Mouse (Mus musculus) erythroblast, embryonic 14.5 days (primary cell): ENCODE results near the gene Sema5b.

Experiments
- GATA1 ChIP-seq: IDR thresholded peaks from 2 replicates; pipeline ENCODE4 v1.6.1; 2012; ENCODE audit warnings: low read length, inconsistent platforms, mixed read lengths
- TAL1 ChIP-seq: IDR thresholded peaks from 3 replicates; pipeline ENCODE4 v1.6.1; 2012; ENCODE audit warnings: low read length, inconsistent platforms, mixed read lengths

DNA sequence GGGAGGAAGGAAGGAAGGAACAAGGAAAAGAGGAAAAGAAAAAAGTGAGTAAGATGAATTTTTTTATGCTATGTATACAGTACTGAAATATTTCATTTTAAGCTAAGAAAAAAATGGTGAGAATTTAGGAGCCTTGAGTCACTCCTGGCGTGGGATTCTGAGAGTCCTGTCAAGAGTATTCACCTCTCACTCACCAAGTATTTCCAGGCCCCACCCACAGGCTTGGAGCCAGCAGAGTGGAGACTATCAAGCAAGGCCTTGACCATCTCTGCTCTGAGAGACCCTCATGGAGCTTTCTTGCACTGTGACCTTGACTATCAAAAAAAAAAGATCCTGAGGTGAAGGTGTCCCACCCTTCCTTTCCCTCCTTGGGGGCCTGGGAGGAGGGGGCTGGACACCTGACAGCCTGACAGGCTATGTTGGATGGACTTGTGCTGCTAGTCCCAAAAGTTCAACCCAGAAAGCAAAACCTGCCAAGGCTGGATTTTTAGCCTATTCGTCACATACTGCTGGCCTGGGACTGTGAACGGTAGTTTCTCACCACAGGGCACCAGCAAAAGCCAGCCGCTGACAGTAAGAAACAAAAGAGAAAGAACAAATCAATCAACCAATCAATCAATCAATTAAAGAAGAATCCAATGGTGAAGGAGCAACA is 39.7 kb upstream of the Sema5b start:
- TF ChIP-seq GATA1 (no peak), TAL1 (no peak)
